Mouse (Mus musculus) embryonic facial prominence, embryonic 11.5 days (tissue): ENCODE data around the gene Tada2b. TPM values are rescaled to one million over a fixed set of nuclear protein-coding genes. Genes with fewer than 3 reads are reported as not detected.

Experiments
- ATAC-seq: fragments of 200-750 bp; cut with Nextera tagmentation; replicated peaks from 2 replicates; pipeline ENCODE4 v1.8.0; 2017; ENCODE audit warnings: low read depth; ENCODE audit not compliant: insufficient number of reproducible peaks, low FRiP score, low TSS enrichment
- DNase-seq: peaks from one replicate; pipeline ENCODE4 v3.0.0-alpha.2; 2015; ENCODE audit warnings: low spot score
- H3K27ac ChIP-seq: fragments of 300-500 bp; sonication (generic); replicated peaks from 2 replicates; pipeline ENCODE4 v1.5.1; 2014; ENCODE audit warnings: mild to moderate bottlenecking, low read depth, low read length, control low read depth
- H3K27me3 ChIP-seq: fragments of 300-500 bp; sonication (generic); 2 replicates; pipeline ENCODE4 v1.6.1; 2014; ENCODE audit warnings: mild to moderate bottlenecking, low read length, moderate library complexity, mixed read lengths; ENCODE audit not compliant: control insufficient read depth, insufficient read depth
- H3K36me3 ChIP-seq: fragments of 300-500 bp; sonication (generic); replicated peaks from 2 replicates; pipeline ENCODE4 v1.6.1; 2014; ENCODE audit warnings: low read depth, mild to moderate bottlenecking, low read length, moderate library complexity, mixed read lengths; ENCODE audit not compliant: control insufficient read depth, insufficient read depth
- H3K4me1 ChIP-seq: fragments of 300-500 bp; sonication (generic); 2 replicates; pipeline ENCODE4 v1.6.1; 2014; ENCODE audit warnings: low read length, mixed read lengths; ENCODE audit not compliant: control insufficient read depth, insufficient read depth
- H3K4me2 ChIP-seq: fragments of 300-500 bp; sonication (generic); 2 replicates; pipeline ENCODE4 v1.6.1; 2014; ENCODE audit warnings: low read depth, mild to moderate bottlenecking, control low read depth, low read length, moderate library complexity
- H3K4me3 ChIP-seq: fragments of 300-500 bp; sonication (generic); 2 replicates; pipeline ENCODE4 v1.5.1; 2014; ENCODE audit warnings: low read depth, low read length, control low read depth
- H3K9ac ChIP-seq: fragments of 300-500 bp; sonication (generic); replicated peaks from 2 replicates; pipeline ENCODE4 v1.6.1; 2014; ENCODE audit warnings: mild to moderate bottlenecking, control low read depth, low read length
- H3K9me3 ChIP-seq: fragments of 300-500 bp; sonication (generic); replicated peaks from 2 replicates; pipeline ENCODE4 v1.6.1; 2016; ENCODE audit warnings: mild to moderate bottlenecking, low read length, inconsistent platforms, mixed read lengths; ENCODE audit not compliant: control insufficient read depth
- WGBS: fragments of 180-500 bp; shearing (Covaris S2); extraction: QIAGEN DNeasy Blood & Tissue Kit; methylation state at CpG from one replicate; pipeline ENCODE4 v1.1.7; 2014; 5-methylcytosine and 5-hydroxymethylcytosine counted together
- polyA plus RNA-seq: library from polyadenylated mRNA; unstranded; fragments of >200 nt; fragmentation: Nextera tagmentation; extraction: Ambion mirVana; gene quantifications from 2 replicates; pipeline ENCODE4 v1.2.1, GENCODE M21; 2014

Gene Tada2b
- polyA plus RNA-seq, 1 experiment from 2014 or later, result 3.1 TPM

GRCm38 (mm10) chr5:36464709-36465661, 19.1 kb downstream of the Tada2b start, which contains the start of gene Grpel1:
Gene Grpel1 (plus strand): TSS chr5:36464998.
- ATAC-seq (peak; percentile 95), DNase-seq (peak; percentile 99)
- Histone ChIP-seq H3K27me3 (no peaks in the 10 kb centered on the region), H3K9me3 (no peaks in the 10 kb centered on the region), H3K27ac (no peak within 1 kb of the TSS), H3K4me3 (peak within 1 kb of the TSS; percentile 95), H3K9ac (peak within 1 kb of the TSS; percentile 75), H3K36me3 (no peaks in the 10 kb centered on the region; the same call in 1 of the 2 replicates), H3K4me1 (no peaks in the 10 kb centered on the region), H3K4me2 (peak within 1 kb of the TSS; percentile 80)
- under 1% methylated on average over 68 of the region's 68 CpGs for WGBS

DNA sequence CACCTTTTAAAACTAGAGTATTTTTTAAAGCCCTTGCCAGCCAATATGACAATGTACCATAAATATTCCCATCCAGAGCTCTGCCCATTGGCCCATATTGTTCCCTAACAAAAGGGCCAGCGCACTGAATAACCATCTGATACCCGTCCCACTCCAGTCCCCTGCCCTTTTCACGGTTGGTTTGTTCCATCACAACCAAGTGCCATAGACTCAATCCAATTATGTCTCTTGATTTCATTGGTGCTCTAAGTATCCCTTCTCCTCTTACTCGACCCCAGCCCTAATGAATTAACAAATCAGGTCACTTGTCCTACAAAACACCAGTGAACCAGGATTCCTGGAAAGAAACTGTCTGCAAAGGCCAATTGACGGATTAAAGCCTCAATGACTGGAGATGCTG, 20.7 kb downstream of the Tada2b start:
- Histone ChIP-seq H3K27ac (no peak overlapping the region), H3K4me1 (no peaks in the 10 kb centered on the region), H3K4me2 (no peak overlapping the region), H3K27me3 (no peaks in the 10 kb centered on the region), H3K36me3 (no peaks in the 10 kb centered on the region), H3K9me3 (no peaks in the 10 kb centered on the region), H3K9ac (no peak overlapping the region), H3K4me3 (no peak overlapping the region)
- ATAC-seq (no peak), DNase-seq (no peak)
- 33% methylated on average over 5 of the region's 5 CpGs for WGBS

DNA sequence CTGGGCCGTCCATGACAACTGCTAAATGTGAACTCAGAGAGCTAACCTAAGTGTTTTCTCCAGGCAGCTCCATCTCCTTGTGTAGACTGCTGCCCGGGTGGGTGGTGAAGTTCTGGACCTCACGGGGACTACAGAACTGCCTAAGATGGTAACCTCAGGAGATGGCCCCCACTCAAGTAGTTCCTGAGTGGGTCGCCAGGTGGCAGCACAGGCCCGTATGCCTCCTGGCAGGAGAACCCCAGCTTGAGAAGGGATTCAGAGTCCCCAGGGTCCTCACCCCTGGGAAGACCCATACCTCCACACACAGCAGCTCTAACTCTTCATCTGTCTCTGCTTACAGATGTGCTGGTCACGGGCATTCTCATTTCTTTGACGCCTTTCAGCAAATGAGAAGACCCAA, 21.3 kb downstream of the Tada2b start:
- no peak overlapping the region for H3K9ac ChIP-seq
- H3K9me3 ChIP-seq, result no peaks in the 10 kb centered on the region
- DNase-seq (peak; percentile 77), ATAC-seq (0 out of 2 replicates have a peak, but pooled peaks have one; percentile 10)
- H3K4me3 ChIP-seq, result no peak overlapping the region
- H3K36me3 ChIP-seq, result no peaks in the 10 kb centered on the region
- 20% methylated on average over 7 of the region's 7 CpGs for WGBS
- H3K27me3 ChIP-seq, result no peaks in the 10 kb centered on the region
- H3K4me2 ChIP-seq, result no peak overlapping the region
- no peaks in the 10 kb centered on the region for H3K4me1 ChIP-seq
- H3K27ac ChIP-seq, result no peak overlapping the region

DNA sequence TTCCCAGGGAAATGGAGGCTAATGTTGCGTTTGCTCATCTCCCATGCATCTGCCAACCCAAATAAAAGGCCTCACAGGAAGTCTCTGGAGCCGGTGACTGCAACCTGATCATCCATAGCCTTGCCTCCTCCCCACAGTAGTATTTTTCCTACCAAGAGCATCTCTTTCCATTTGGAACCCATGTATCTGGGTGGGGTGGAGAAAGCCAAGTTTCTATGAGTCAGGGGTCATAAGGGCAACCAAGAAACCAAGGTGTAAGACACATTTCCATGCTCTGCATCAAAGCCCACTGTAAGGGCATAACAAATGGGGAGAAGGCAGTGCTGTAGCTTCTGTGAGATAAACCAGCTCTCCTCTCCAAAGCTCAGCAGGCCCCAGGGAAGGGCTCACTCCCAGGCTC, 22.9 kb downstream of the Tada2b start:
- Histone ChIP-seq H3K27ac (no peak overlapping the region), H3K4me3 (no peak overlapping the region), H3K4me2 (no peak overlapping the region), H3K27me3 (no peaks in the 10 kb centered on the region), H3K36me3 (no peaks in the 10 kb centered on the region), H3K4me1 (no peaks in the 10 kb centered on the region), H3K9ac (no peak overlapping the region), H3K9me3 (no peaks in the 10 kb centered on the region)
- ATAC-seq, result no peak
- DNase-seq, result no peak
- WGBS, result 61% methylated on average over 2 of the region's 2 CpGs

DNA sequence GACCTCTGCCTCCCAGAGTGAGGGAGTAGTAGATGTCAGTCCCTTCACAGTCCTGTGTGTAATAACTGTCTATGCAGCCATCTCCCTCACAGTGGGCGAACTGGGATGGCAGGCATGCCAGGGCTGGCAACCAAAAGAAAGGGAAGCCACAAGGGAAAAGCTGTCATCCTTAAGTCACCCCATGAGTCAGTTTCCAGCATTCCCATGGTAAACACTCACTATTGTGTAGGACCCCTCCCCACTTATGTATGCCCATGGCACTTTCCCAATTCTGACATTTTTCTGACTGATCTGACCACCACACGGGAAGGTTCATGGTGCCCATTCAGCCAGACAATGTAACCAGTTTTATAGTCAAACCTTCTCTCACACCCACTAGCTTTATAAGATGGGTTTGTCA, 23.4 kb downstream of the Tada2b start:
- Histone ChIP-seq H3K4me2 (no peak overlapping the region), H3K4me3 (no peak overlapping the region), H3K9me3 (no peaks in the 10 kb centered on the region), H3K4me1 (no peaks in the 10 kb centered on the region), H3K9ac (no peak overlapping the region), H3K27me3 (no peaks in the 10 kb centered on the region), H3K27ac (no peak overlapping the region), H3K36me3 (no peaks in the 10 kb centered on the region)
- no peak for ATAC-seq
- WGBS, result 84% methylated on average over 2 of the region's 2 CpGs
- DNase-seq, result no peak

- no peaks in the 10 kb centered on the region for H3K9me3 ChIP-seq
- H3K27me3 ChIP-seq, result no peaks in the 10 kb centered on the region
- no peak for ATAC-seq
- no peaks in the 10 kb centered on the region for H3K36me3 ChIP-seq
- no peaks in the 10 kb centered on the region for H3K4me1 ChIP-seq
- no peak overlapping the region for H3K4me3 ChIP-seq
- WGBS, result 21% methylated on average over 4 of the region's 4 CpGs
- no peak overlapping the region for H3K27ac ChIP-seq
- DNase-seq, result peak; percentile 59
- H3K9ac ChIP-seq, result no peak overlapping the region
- no peak overlapping the region for H3K4me2 ChIP-seq
These were observed 25.2 kb downstream of the Tada2b start for GRCm38 (mm10) chr5:36458926-36459325.

- Histone ChIP-seq H3K4me2 (no peak overlapping the region), H3K4me3 (no peak overlapping the region), H3K36me3 (no peaks in the 10 kb centered on the region), H3K9me3 (no peaks in the 10 kb centered on the region), H3K27ac (no peak overlapping the region), H3K27me3 (no peaks in the 10 kb centered on the region), H3K4me1 (no peaks in the 10 kb centered on the region), H3K9ac (no peak overlapping the region)
- DNase-seq (no peak), ATAC-seq (no peak)
- 74% methylated on average over 4 of the region's 4 CpGs for WGBS
These were observed 26.4 kb downstream of the Tada2b start for GRCm38 (mm10) chr5:36457706-36458105.

DNA sequence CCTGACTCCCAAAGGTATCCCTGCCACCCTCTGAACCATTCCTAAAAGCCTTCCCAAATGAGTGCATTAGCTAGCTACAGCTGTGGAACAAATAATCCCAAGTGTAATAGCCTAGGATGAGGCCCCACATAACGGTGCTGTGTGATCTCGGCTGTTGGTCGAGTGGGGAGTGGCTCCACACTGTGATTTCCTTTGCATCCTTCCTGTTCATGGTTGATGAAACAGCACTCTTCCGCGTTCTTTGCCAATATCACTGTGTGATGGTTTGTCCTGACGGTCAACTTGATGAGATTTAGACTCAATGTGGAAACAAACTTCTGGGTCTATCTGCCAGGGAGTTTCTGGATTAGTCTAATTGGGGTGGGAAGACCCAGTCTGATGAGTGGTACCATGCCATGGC, 31.3 kb downstream of the Tada2b start:
- H3K27me3 ChIP-seq, result no peaks in the 10 kb centered on the region
- WGBS, result 81% methylated on average over 6 of the region's 6 CpGs
- no peak overlapping the region for H3K4me2 ChIP-seq
- H3K36me3 ChIP-seq, result no peaks in the 10 kb centered on the region
- H3K4me3 ChIP-seq, result no peak overlapping the region
- no peaks in the 10 kb centered on the region for H3K4me1 ChIP-seq
- no peak overlapping the region for H3K27ac ChIP-seq
- no peaks in the 10 kb centered on the region for H3K9me3 ChIP-seq
- H3K9ac ChIP-seq, result no peak overlapping the region
- ATAC-seq, result no peak
- no peak for DNase-seq
